In genomic region chr19:20623416-20623815, GRCm38 (mm10) we compare ENCODE assay signal across 24 mouse cellular contexts.
"Had no signal": no experiment of that assay in that cellular context is flagged by ENCODE, and none has a peak within 500 bp of the region (broad histone marks: within the 10 kb centered on the region; RNA-seq: fewer than 3 reads in every experiment).

No protein-coding gene starts in this region.

- H3K9me3 ChIP-seq: limb, embryonic 12.5 days; limb, embryonic 15.5 days; lung, embryonic 15.5 days; megakaryocyte, embryonic 14.5 days; midbrain, embryonic 10.5 days; midbrain, embryonic 13.5 days; neural tube, embryonic 12.5 days; stomach, embryonic 15.5 days had no signal

- H3K4me1 ChIP-seq: limb, embryonic 12.5 days; limb, embryonic 15.5 days; lung, embryonic 15.5 days; megakaryocyte, embryonic 14.5 days; neural tube, embryonic 12.5 days; stomach, embryonic 15.5 days had no signal

- H3K9ac ChIP-seq: limb, embryonic 12.5 days; limb, embryonic 15.5 days; liver, embryonic 14.5 days; liver, postnatal 0 days; lung, embryonic 15.5 days; midbrain, embryonic 13.5 days; neural tube, embryonic 12.5 days; stomach, embryonic 15.5 days had no signal

- H3K4me2 ChIP-seq: limb, embryonic 12.5 days; limb, embryonic 15.5 days; liver, embryonic 11.5 days; lung, embryonic 15.5 days; midbrain, embryonic 13.5 days; neural tube, embryonic 12.5 days; stomach, embryonic 15.5 days had no signal

- H3K4me3 ChIP-seq: layer of hippocampus, adult 2 months; limb, embryonic 12.5 days; limb, embryonic 15.5 days; lung, embryonic 15.5 days; megakaryocyte, embryonic 14.5 days; midbrain, embryonic 10.5 days; midbrain, embryonic 13.5 days; neural tube, embryonic 12.5 days; stomach, embryonic 15.5 days had no signal

- DNase-seq: kidney, adult 2 months; kidney, postnatal 25 days; left cerebral cortex, postnatal 4 days; liver, postnatal 0 days; lung, postnatal 10 days; lung, postnatal 36 days; right cerebral cortex, postnatal 25 days; spleen, adult 18-20 months; thymus, adult 2 months; thymus, postnatal 14 days; thymus, postnatal 4 days had no signal

- ATAC-seq: intestine, postnatal 0 days; liver, postnatal 0 days; midbrain, embryonic 13.5 days had no signal

- H3K36me3 ChIP-seq: limb, embryonic 12.5 days; limb, embryonic 15.5 days; lung, embryonic 15.5 days; midbrain, embryonic 10.5 days; midbrain, embryonic 13.5 days; neural tube, embryonic 12.5 days; stomach, embryonic 15.5 days had no signal

- H3K27ac ChIP-seq: kidney, postnatal 0 days; layer of hippocampus, adult 2 months; limb, embryonic 12.5 days; limb, embryonic 15.5 days; liver, embryonic 14.5 days; lung, embryonic 15.5 days; midbrain, embryonic 10.5 days; midbrain, embryonic 13.5 days; neural tube, embryonic 12.5 days; stomach, embryonic 15.5 days had no signal

- H3K27me3 ChIP-seq: limb, embryonic 12.5 days; limb, embryonic 15.5 days; lung, embryonic 15.5 days; megakaryocyte, embryonic 14.5 days; midbrain, embryonic 13.5 days; neural tube, embryonic 12.5 days; stomach, embryonic 15.5 days had no signal
